Mouse (Mus musculus) thymus, postnatal 25 days (tissue): ENCODE results near the gene Nog.

ENCODE experiments used
- DNase-seq: peaks from one replicate; pipeline ENCODE4 v3.0.0; 2022

The Nog gene

DNA sequence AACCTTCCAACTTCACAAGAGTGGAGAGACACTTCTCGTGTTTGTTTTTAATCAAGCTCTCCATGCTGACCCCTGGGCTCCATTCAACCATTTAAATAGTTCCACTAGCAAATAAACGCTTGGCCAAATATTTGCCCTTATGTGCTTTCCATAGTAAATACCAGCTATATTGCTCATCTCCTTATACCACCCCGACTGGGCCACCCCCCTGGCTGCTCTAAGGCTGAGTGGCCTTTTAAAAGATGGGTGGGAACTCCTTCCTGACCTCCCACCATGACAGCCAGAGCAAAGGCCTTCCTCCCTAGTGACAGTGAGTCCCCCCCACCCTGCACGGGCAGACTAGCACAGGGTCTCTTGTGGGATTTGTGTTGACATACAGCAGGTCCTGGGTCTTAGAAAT lies 37.1 kb downstream of the Nog start:
- no peak for DNase-seq

DNA sequence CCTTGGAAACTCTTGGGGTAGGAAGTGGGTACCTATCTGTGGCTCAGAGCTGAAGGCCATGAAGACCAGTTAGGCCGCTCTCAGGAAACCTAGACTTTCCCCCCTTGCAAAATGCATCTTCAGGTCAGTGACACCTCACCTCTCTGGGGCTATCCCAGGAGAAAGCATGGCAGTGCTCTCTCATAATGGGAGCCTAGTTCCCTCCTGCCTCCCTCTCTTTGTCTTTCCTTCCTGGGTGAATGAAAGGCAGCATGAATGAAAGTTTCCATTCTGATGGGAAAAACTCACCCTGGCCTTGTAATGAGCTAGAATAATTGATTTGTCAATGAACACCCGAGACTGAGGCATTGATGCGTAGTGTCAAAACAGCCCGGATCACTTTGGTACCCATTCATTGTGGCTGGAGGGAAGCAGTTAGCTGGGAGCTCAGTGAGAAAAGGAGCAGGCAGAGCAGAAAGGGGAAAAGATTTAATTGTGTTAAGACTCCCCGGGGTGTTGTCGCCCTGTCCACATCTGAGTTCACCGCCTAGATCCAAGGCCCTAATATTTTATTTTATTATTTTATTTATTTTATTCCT lies 42.7 kb downstream of the Nog start:
- DNase-seq, result no peak

DNA sequence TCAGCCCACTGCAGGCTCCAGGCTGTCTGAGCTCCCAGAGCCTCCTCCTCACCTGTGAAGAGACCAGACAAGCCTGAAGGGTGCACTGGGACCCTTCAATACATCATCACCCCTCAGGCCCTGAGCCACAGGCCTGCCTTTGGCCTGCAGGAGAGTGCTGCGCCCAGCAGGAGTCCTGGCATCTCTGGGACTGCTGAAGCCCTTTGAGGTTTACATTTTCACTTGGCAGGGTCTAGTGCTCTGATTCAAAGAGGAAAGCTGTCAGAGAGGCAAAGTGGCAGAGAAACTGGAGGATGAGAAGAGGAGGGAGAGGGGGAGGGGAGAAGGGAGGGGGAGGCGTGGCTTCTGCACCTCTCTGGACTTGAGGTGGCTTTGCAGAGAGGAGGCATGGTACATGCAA lies 44.2 kb downstream of the Nog start:
- DNase-seq, result no peak

DNA sequence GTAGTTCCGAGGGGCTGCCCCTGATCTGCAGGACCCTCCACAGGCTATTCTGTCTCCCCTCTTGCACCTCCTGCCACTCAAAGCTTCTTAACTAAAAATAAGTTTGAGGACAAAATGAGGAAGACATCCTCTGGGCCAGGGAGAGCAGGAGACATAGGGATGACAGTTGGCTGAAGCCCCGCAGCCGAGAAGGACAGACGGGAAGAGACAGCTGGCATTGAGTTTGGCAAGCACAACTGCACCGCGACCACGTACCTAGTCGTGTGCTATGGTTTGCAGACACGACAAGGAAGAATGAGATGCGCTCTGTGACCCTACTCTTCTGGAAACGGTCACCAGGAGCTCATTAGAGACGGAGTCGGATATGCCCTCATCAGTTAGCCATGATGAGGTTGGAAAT lies 48.2 kb downstream of the Nog start:
- DNase-seq, result no peak
